Mouse (Mus musculus) CD4-positive, CD25-positive, alpha-beta regulatory T cell, adult 4 months (primary cell): ENCODE data around the gene Nipsnap3b. TPM values are rescaled to one million over a fixed set of nuclear protein-coding genes. Genes with fewer than 3 reads are reported as not detected.
A peak's percentile ranks its signal among the peaks of the same experiment; 100 is the strongest.

Source experiments
- ATAC-seq: one replicate; pipeline ENCODE4 v1.8.0; 2017
- polyA plus RNA-seq, 2 experiments: library from polyadenylated mRNA; unstranded; fragments of 100-300 nt; shearing (Covaris generic); gene quantifications; one replicate each; pipeline ENCODE4 v1.2.1; 2017

The Nipsnap3b gene
- 10 to 100 TPM; 72.0 to 87.5 TPM for polyA plus RNA-seq

DNA sequence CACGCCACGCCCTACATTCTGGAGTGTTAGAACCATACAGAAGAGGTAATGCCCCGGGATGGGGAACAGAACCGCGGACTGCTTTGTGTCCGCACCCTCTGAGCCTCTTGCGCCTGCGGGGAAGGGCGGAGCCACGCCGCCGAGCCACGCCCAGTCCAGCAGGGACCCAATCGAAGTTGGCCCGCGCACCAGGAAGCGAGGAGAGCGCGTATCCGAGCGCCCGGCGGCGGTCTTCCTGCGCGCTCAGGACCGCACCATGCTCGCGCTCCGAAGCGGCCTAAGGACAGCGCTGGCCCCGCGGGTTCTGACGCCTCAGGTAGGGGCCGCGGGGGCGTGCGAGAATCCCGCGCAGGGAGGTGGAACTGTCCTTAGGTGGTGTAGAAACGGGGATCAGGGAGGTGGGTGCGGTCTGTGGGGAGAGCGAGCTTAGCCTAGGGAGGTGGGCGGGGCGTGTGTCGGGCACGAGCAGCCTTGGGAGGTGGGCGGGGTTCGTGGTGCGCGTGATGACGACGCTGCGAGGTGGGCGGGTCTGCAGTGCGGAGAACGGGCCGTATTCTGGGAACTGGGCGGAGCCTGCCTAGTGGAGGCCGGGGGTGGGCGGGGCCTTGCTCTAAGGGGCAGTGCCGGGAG lies at the start of gene Nipsnap3b:
Gene Nipsnap3b, plus strand, starts transcription at position 149 of the 630 bp plus-strand sequence.
- ATAC-seq = peak; percentile 91

GRCm38 (mm10) chr4:52964247-52964646 lies 47.4 kb upstream of the Nipsnap3b start, which contains the start of gene Olfr270:
TSS of gene Olfr270 (plus strand) at chr4:52964547.
- no peak for ATAC-seq

- no peak for ATAC-seq
Measured at GRCm38 (mm10) chr4:52985216-52985615, 26.5 kb upstream of the Nipsnap3b start.

DNA sequence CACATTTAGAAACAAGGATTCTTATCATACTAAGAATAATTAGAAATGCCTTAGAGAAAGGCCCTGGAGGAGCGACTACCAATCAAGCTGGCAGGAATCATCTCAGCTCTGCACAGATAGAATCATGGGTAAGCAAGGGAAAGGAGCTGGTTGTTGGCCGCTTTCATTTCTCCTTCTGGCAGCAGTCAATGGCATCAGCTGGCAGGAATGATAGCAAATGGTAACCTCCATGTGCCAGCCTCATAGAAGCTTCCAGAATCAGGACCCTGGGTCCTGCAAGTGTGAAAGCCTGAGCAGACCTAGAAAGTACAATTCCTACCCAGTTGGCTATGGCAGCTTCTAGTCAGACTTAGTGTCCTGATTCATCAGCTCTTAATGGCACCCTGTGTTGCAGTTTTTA lies 25.4 kb upstream of the Nipsnap3b start:
- no peak for ATAC-seq

DNA sequence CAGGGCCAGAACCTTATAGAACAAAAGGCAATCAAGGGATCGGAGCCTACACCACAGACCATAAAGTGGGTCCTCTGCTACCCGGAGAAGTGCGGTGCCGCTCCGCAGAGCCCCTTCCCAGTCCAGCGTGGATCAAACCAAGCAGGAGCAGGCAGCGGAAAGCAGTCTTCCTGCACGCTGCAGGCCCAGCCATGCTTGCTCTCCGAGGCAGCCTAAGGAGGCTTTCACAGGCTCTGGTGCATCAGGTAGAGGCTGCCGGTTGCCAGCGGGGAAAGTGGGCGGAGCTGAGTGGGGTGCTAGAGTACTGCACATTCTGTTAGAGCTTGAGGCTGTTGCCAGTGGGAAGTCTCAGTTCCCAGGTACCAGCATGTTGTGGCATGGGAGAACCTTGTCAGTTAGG lies 22.4 kb upstream of the Nipsnap3b start, which contains the start of gene Nipsnap3a:
Gene Nipsnap3a, plus strand, starts transcription at position 25 of the 400 bp plus-strand sequence.
- no peak for ATAC-seq

GRCm38 (mm10) chr4:52999449-52999848 lies 12.2 kb upstream of the Nipsnap3b start:
- ATAC-seq = no peak

DNA sequence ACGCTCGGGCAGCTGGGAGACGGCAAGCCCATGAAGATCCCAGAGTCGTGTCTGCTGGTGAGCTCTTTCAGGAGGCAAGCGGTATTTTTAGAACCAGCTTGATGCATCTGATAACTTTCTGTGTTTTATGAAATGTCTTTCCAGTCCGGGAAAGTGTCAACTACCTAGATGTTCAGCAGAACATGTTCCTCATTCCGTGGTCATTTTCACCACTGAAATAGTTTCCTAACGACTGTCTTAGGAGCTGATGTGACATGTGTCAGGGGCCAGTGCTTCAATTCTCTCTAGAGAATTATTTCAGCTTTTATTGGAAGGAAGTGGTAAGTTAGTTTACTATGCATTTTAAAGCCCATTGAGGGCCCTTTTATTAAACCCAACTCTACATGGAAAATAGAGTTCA lies 11.5 kb upstream of the Nipsnap3b start:
- ATAC-seq = no peak

- ATAC-seq = no peak
Measured at GRCm38 (mm10) chr4:53009183-53009582, 2.5 kb upstream of the Nipsnap3b start.

DNA sequence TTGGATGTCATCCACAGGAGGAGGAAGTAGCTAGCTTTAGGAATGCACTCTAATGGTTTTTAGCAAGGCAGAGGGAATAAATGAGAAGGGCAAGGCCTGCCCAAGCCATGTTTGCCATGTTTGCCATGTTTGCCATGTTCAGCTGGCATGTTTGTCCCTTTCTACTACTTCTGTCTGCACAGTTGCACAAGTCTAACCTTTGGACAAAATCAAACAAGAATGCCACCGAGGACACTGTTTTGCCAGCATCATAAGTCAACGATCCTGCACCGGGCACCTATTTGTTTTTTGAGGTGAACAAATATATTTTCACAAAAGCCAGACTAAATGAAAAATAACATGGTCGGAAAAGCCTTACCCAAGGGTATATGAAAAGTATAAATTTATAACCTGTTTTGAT lies 1.8 kb upstream of the Nipsnap3b start:
- no peak for ATAC-seq

DNA sequence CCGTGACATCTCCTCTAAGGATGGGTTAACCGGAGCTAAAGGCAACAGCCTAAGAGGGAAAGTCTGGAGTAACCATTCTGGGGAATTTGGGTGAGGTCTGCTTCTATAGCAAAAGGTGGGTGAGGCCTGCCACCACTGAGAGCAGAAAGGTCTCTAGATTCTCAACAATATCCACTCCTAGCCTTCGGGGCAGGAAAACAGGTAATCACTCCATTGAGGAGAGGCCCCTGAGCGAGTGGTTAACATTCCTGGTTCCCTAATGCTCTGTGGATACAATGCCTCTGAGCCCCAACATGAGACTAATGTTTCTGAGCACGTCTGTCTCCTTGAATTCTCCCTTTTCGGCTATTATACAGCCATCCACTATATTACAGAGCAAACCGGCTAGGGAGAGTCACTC lies 2.7 kb downstream of the Nipsnap3b start:
- ATAC-seq = no peak

GRCm38 (mm10) chr4:53015024-53015423 lies 3.3 kb downstream of the Nipsnap3b start:
- no peak for ATAC-seq

DNA sequence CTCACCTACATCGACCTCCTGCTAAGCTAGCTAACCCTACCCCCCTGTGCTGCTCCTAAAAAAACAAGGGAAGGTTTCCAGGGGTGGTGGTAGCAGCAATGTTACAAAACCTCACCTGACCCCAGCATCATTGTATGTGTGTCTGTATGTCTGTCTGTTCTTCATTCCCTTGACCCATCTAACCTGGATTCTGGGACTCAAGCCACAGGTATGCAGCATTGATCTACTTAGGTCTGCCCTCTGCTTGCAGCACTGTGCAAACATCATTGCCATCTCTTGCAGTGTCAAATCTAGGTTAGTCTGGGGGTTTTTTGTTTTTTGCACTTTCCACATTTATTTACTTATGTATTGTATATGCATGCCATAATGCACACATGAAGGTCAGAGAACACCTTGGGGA lies 6.7 kb downstream of the Nipsnap3b start:
- ATAC-seq = no peak

- no peak for ATAC-seq
Measured at GRCm38 (mm10) chr4:53023189-53023925, 11.7 kb downstream of the Nipsnap3b start.

DNA sequence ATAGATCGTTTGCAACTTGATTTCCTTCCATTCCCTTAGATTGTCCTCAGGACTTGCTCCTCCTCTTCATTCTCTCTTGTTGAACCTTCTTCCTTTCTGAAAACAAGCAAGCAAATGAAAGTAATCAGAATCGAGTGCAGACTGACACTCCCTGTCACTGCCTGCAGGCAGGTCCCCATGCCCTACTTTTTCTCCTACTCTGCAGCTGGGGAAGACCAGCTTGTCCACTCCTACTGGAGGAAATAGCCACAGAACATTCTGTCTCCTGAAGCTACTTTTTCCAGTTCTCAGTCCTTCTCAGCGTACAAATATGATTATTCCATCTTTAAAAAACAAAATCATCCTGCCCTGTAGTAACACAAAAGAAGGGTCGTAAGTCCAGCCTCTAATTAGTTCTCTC lies 12.7 kb downstream of the Nipsnap3b start:
- ATAC-seq = no peak

DNA sequence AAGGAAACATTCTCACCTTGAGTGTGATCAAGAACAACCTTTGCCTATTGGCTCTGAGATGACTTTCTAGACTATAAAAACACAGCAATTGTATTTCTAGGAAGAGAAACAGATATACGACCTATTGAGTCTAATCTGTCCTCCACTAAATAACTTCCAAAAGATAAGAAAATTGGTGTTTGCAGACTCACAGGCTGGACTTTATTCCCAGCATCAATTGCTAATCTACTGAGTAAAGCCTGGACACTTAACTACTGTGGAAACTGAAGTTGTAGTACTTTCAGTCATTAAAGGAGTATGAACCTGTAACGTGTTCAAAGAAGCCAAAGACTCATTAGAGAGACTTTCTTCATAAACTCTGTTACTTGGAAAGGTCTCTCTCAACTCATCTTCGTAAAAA lies 16.1 kb downstream of the Nipsnap3b start:
- no peak for ATAC-seq

GRCm38 (mm10) chr4:53030326-53030948 lies 18.8 kb downstream of the Nipsnap3b start:
- ATAC-seq = no peak

- ATAC-seq = no peak
Measured at GRCm38 (mm10) chr4:53043819-53044218, 32.1 kb downstream of the Nipsnap3b start.

GRCm38 (mm10) chr4:53045807-53046206 lies 34.1 kb downstream of the Nipsnap3b start:
- no peak for ATAC-seq

- no peak for ATAC-seq
Measured at GRCm38 (mm10) chr4:53046238-53047022, 34.8 kb downstream of the Nipsnap3b start.

- no peak for ATAC-seq
Measured at GRCm38 (mm10) chr4:53062301-53063008, 50.8 kb downstream of the Nipsnap3b start.
